Mouse (Mus musculus) cortical plate, adult 2 months (tissue): ENCODE data around the gene Myocos.

ENCODE experiments used
- CTCF ChIP-seq: fragments of 200-500 bp; IDR thresholded peaks from 2 replicates; pipeline ENCODE4 v1.5.1; 2011; ENCODE audit warnings: mild to moderate bottlenecking, control low read depth, low read length; ENCODE audit not compliant: insufficient read depth; ENCODE audit errors: extremely low read depth
- POLR2A ChIP-seq: fragments of 200-500 bp; IDR thresholded peaks from 2 replicates; pipeline ENCODE4 v1.6.1; 2011; ENCODE audit warnings: mild to moderate bottlenecking, low read length, control low read depth; ENCODE audit not compliant: insufficient read depth; ENCODE audit errors: extremely low read depth

GRCm38 (mm10) chr1:162642591-162642990, 15.4 kb downstream of the Myocos start:
- TF ChIP-seq POLR2A (no peak), CTCF (no peak)
